ENCODE assay signal across 11 mouse cellular contexts in genomic region chr7:82275529-82276204, GRCm38 (mm10). TPM values are rescaled to one million over a fixed set of nuclear protein-coding genes. Genes with fewer than 3 reads are reported as not detected.
DNase-seq lines count a peak whose midpoint lies in the region; ATAC-seq and TF ChIP-seq lines count a peak whose summit lies in the region.
"Had no signal": no experiment of that assay in that cellular context is flagged by ENCODE, and none has a peak within 500 bp of the region (broad histone marks: within the 10 kb centered on the region; RNA-seq: fewer than 3 reads in every experiment).

No protein-coding gene starts in this region.

- no peak overlapping the region for H3K4me3 ChIP-seq in limb, embryonic 11.5 days (ENCODE audit: low read depth, low read length)
- no peak overlapping the region for H3K4me3 ChIP-seq in limb, embryonic 10.5 days
- H3K4me3 ChIP-seq in ES-Bruce4 (ENCODE audit: low read depth, low read length) = no peak overlapping the region
- H3K4me3 ChIP-seq: forebrain, embryonic 13.5 days had no signal

- DNase-seq in frontal cortex, postnatal 25 days (ENCODE audit: low spot score in 2 of 2) = no peak
- DNase-seq in limb, embryonic 11.5 days (ENCODE audit: low spot score) = no peak
- no peak for DNase-seq in limb, embryonic 10.5 days (ENCODE audit: low spot score)
- DNase-seq in fibroblast of lung, adult 2 months (ENCODE audit: low read depth) = peak; percentile 58
- DNase-seq in urinary bladder, adult 2 months (ENCODE audit: low spot score) = no peak
- DNase-seq in urinary bladder, postnatal 10 days (ENCODE audit: low spot score) = no peak
- DNase-seq: lung, postnatal 36 days had no signal

- no peak for TF ChIP-seq POLR2A in ES-Bruce4 (IDR thresholded peaks at IDR 0.05; ENCODE audit: insufficient read depth, low read length)

- no peak overlapping the region for H3K4me2 ChIP-seq in limb, embryonic 11.5 days (ENCODE audit: low read depth, severe bottlenecking)
- H3K4me2 ChIP-seq: forebrain, embryonic 13.5 days; heart, embryonic 11.5 days had no signal

- TF ChIP-seq CTCF in ES-Bruce4 (IDR thresholded peaks at IDR 0.05; ENCODE audit: low read depth, low read length) = peak; percentile 53

- TF ChIP-seq EP300 in ES-Bruce4 (IDR thresholded peaks at IDR 0.05; ENCODE audit: insufficient read depth, low read depth, low read length) = 0 out of 2 replicates have a peak, but pooled peaks have one; percentile 12

- H3K36me3 ChIP-seq in limb, embryonic 11.5 days (ENCODE audit: control insufficient read depth, insufficient read depth, low read length) = no peaks in the 10 kb centered on the region
- no peaks in the 10 kb centered on the region for H3K36me3 ChIP-seq in limb, embryonic 10.5 days
- H3K36me3 ChIP-seq in ES-Bruce4 (ENCODE audit: control insufficient read depth, insufficient read depth, low read length, poor library complexity, severe bottlenecking) = no peaks in the 10 kb centered on the region

- no peaks in the 10 kb centered on the region for H3K9me3 ChIP-seq in limb, embryonic 11.5 days (ENCODE audit: control insufficient read depth, low read length)
- H3K9me3 ChIP-seq in limb, embryonic 10.5 days (replicated peaks) = no peaks in the 10 kb centered on the region
- H3K9me3 ChIP-seq in ES-Bruce4 (replicated peaks; ENCODE audit: control insufficient read depth, insufficient read depth, low read length, poor library complexity, severe bottlenecking) = no peaks in the 10 kb centered on the region
- H3K9me3 ChIP-seq: forebrain, embryonic 13.5 days had no signal

- ATAC-seq in frontal cortex, adult (ENCODE audit: low TSS enrichment) = peak; percentile 89
- ATAC-seq in limb, embryonic 11.5 days (ENCODE audit: insufficient number of reproducible peaks, low FRiP score, low TSS enrichment, low read depth) = 0 out of 2 replicates have a peak, but pooled peaks have one; percentile 21
- ATAC-seq: forebrain, embryonic 13.5 days had no signal

- WGBS in limb, embryonic 11.5 days = 67% methylated on average over 18 of the region's 18 CpGs
- WGBS in limb, embryonic 10.5 days = 72% methylated on average over 18 of the region's 18 CpGs

- no peaks in the 10 kb centered on the region for H3K27me3 ChIP-seq in limb, embryonic 11.5 days (ENCODE audit: control insufficient read depth, insufficient read depth, low read length)
- no peaks in the 10 kb centered on the region for H3K27me3 ChIP-seq in limb, embryonic 10.5 days (ENCODE audit: low read depth, poor library complexity, severe bottlenecking)
- no peaks in the 10 kb centered on the region for H3K27me3 ChIP-seq in ES-Bruce4 (ENCODE audit: control insufficient read depth, insufficient read depth, low read length, poor library complexity, severe bottlenecking)
- H3K27me3 ChIP-seq: forebrain, embryonic 13.5 days had no signal

- no peak overlapping the region for H3K27ac ChIP-seq in limb, embryonic 11.5 days (replicated peaks; ENCODE audit: low read depth, low read length)
- H3K27ac ChIP-seq in limb, embryonic 10.5 days = no peak overlapping the region
- no peak overlapping the region for H3K27ac ChIP-seq in ES-Bruce4 (ENCODE audit: insufficient read depth, low read length)
- H3K27ac ChIP-seq: forebrain, embryonic 13.5 days had no signal

- H3K9ac ChIP-seq in limb, embryonic 11.5 days (ENCODE audit: low read length) = no peak overlapping the region
- H3K9ac ChIP-seq in ES-Bruce4 (ENCODE audit: low read depth, poor library complexity, severe bottlenecking) = no peak overlapping the region
- H3K9ac ChIP-seq: forebrain, embryonic 13.5 days had no signal

- no peaks in the 10 kb centered on the region for H3K4me1 ChIP-seq in limb, embryonic 11.5 days (ENCODE audit: control insufficient read depth, insufficient read depth, low read length)
- H3K4me1 ChIP-seq in limb, embryonic 10.5 days = peaks cover 8% of the 10 kb centered on the region; the same call in 1 of the 2 replicates
- no peaks in the 10 kb centered on the region for H3K4me1 ChIP-seq in ES-Bruce4 (ENCODE audit: control insufficient read depth, insufficient read depth, low read length)
- H3K4me1 ChIP-seq: forebrain, embryonic 13.5 days had no signal

RNA-seq across cellular contexts. Expression of gene Adamtsl3, which starts 59.8 kb away (rescaled TPM):
- polyA plus RNA-seq in limb, embryonic 11.5 days (2014; fragmentation: Nextera tagmentation; extraction: Ambion mirVana) = 1.4 and 1.7 TPM in 2 replicates
- 0.11 and 0.81 TPM in 2 replicates for polyA plus RNA-seq in limb, embryonic 10.5 days (2016; fragmentation: Nextera tagmentation; extraction: Ambion mirVana)
- polyA plus RNA-seq in ES-Bruce4 (2011; ENCODE audit: insufficient read depth, insufficient read length, low read depth, missing spikeins) = 0.24 and 0.34 TPM in 2 replicates
- polyA plus RNA-seq in urinary bladder, adult 2 months (2012; rRNA removed) = 14.5 and 15.6 TPM in 2 replicates
